Mouse (Mus musculus) stomach, postnatal 0 days (tissue): ENCODE measurements at regions not wholly inside any gene's neighbourhood (a gene's known extent, or its start where the extent isn't known, plus 50 kb on each side); places are given as distances from the start of the nearest gene placed in this dataset.

ENCODE experiments used
- ATAC-seq: fragments of 200-750 bp; cut with Nextera tagmentation; 2 replicates; pipeline ENCODE4 v1.8.0; 2017; ENCODE audit not compliant: low FRiP score, low TSS enrichment
- DNase-seq: peaks from one replicate; pipeline ENCODE4 v3.0.0-alpha.2; 2016; ENCODE audit warnings: low spot score
- H3K27ac ChIP-seq: fragments of 300-500 bp; sonication (generic); replicated peaks from 2 replicates; pipeline ENCODE4 v1.5.1; 2014; ENCODE audit warnings: mild to moderate bottlenecking, control low read depth
- H3K27me3 ChIP-seq: fragments of 300-500 bp; sonication (generic); 2 replicates; pipeline ENCODE4 v1.6.1; 2014; ENCODE audit warnings: low read length; ENCODE audit not compliant: control insufficient read depth, insufficient read depth
- H3K36me3 ChIP-seq: fragments of 300-500 bp; sonication (generic); 2 replicates; pipeline ENCODE4 v1.6.1; 2014; ENCODE audit warnings: low read length, mixed read lengths; ENCODE audit not compliant: control insufficient read depth, insufficient read depth
- H3K4me1 ChIP-seq: fragments of 300-500 bp; sonication (generic); replicated peaks from 2 replicates; pipeline ENCODE4 v1.6.1; 2014; ENCODE audit warnings: antibody characterized with exemption; ENCODE audit not compliant: control insufficient read depth, insufficient read depth
- H3K4me2 ChIP-seq: fragments of 300-500 bp; sonication (generic); replicated peaks from 2 replicates; pipeline ENCODE4 v1.6.1; 2014; ENCODE audit warnings: low read depth, mild to moderate bottlenecking, control low read depth, moderate library complexity
- H3K4me3 ChIP-seq: fragments of 300-500 bp; sonication (generic); 2 replicates; pipeline ENCODE4 v1.5.1; 2014; ENCODE audit warnings: low read depth, low read length, control low read depth
- H3K9ac ChIP-seq: fragments of 300-500 bp; sonication (generic); 2 replicates; pipeline ENCODE4 v1.6.1; 2014; ENCODE audit warnings: mild to moderate bottlenecking, low read length, control low read depth, mixed read lengths
- H3K9me3 ChIP-seq: fragments of 300-500 bp; sonication (generic); 2 replicates; pipeline ENCODE4 v1.6.1; 2016; ENCODE audit warnings: low read length; ENCODE audit not compliant: control insufficient read depth
- CTCF ChIP-seq: IDR thresholded peaks from 2 replicates; pipeline ENCODE4 v1.5.1; 2016; ENCODE audit warnings: antibody characterized with exemption, low read depth, mild to moderate bottlenecking, moderate library complexity
- EP300 ChIP-seq: optimal IDR thresholded peaks from 2 replicates; pipeline ENCODE3; 2016; ENCODE audit warnings: antibody characterized with exemption
- WGBS: fragments of 180-500 bp; shearing (Covaris S2); extraction: QIAGEN DNeasy Blood & Tissue Kit; methylation state at CpG from one replicate; pipeline ENCODE4 v1.1.7; 2014; 5-methylcytosine and 5-hydroxymethylcytosine counted together

GRCm38 (mm10) chr1:79932435-79932834, 71.5 kb upstream of the Serpine2 start:
- no peak overlapping the region for H3K27ac ChIP-seq
- H3K4me3 ChIP-seq = no peak overlapping the region
- H3K4me1 ChIP-seq = no peaks in the 10 kb centered on the region
- no peaks in the 10 kb centered on the region for H3K27me3 ChIP-seq
- no peak for ATAC-seq
- DNase-seq = no peak
- no peaks in the 10 kb centered on the region for H3K36me3 ChIP-seq
- H3K4me2 ChIP-seq = no peak overlapping the region
- H3K9ac ChIP-seq = no peak overlapping the region
- no peak for TF ChIP-seq CTCF
- TF ChIP-seq EP300 = no peak
- H3K9me3 ChIP-seq = no peaks in the 10 kb centered on the region
- 64% methylated on average over 5 of the region's 5 CpGs for WGBS

- no peak overlapping the region for H3K9ac ChIP-seq
- no peak for ATAC-seq
- 29% methylated on average over 2 of the region's 2 CpGs for WGBS
Observed at GRCm38 (mm10) chr1:79927740-79928139, 66.8 kb upstream of the Serpine2 start.

GRCm38 (mm10) chr1:79925776-79926175, 64.8 kb upstream of the Serpine2 start:
- DNase-seq = no peak
- Histone ChIP-seq H3K9ac (no peak overlapping the region), H3K9me3 (no peaks in the 10 kb centered on the region), H3K27ac (no peak overlapping the region), H3K36me3 (no peaks in the 10 kb centered on the region), H3K4me1 (no peaks in the 10 kb centered on the region), H3K27me3 (no peaks in the 10 kb centered on the region), H3K4me2 (no peak overlapping the region), H3K4me3 (no peak overlapping the region)
- ATAC-seq = no peak
- 41% methylated on average over 1 of the region's 1 CpGs for WGBS
- no peak for TF ChIP-seq CTCF
- TF ChIP-seq EP300 = no peak

More at GRCm38 (mm10) chr1:79927740-79928139, 66.8 kb upstream of the Serpine2 start:
- no peaks in the 10 kb centered on the region for H3K36me3 ChIP-seq
- H3K27me3 ChIP-seq = no peaks in the 10 kb centered on the region
- no peak for TF ChIP-seq EP300
- TF ChIP-seq CTCF = no peak
- DNase-seq = no peak
- H3K4me2 ChIP-seq = no peak overlapping the region
- H3K4me3 ChIP-seq = no peak overlapping the region
- no peak overlapping the region for H3K27ac ChIP-seq
- H3K9me3 ChIP-seq = no peaks in the 10 kb centered on the region
- no peaks in the 10 kb centered on the region for H3K4me1 ChIP-seq

- Histone ChIP-seq H3K4me3 (no peak overlapping the region), H3K9me3 (no peaks in the 10 kb centered on the region), H3K27ac (no peak overlapping the region), H3K4me1 (no peaks in the 10 kb centered on the region), H3K27me3 (no peaks in the 10 kb centered on the region), H3K36me3 (no peaks in the 10 kb centered on the region), H3K9ac (no peak overlapping the region), H3K4me2 (no peak overlapping the region)
- ATAC-seq (no peak), DNase-seq (no peak)
- WGBS = 49% methylated on average over 3 of the region's 3 CpGs
- TF ChIP-seq CTCF (no peak), EP300 (no peak)
Observed at GRCm38 (mm10) chr1:79921890-79922289, 60.9 kb upstream of the Serpine2 start.

GRCm38 (mm10) chr1:79921333-79921732, 60.4 kb upstream of the Serpine2 start:
- no peak for ATAC-seq
- no peaks in the 10 kb centered on the region for H3K36me3 ChIP-seq
- TF ChIP-seq CTCF = no peak
- TF ChIP-seq EP300 = no peak
- no peaks in the 10 kb centered on the region for H3K4me1 ChIP-seq
- no peak for DNase-seq
- WGBS = 87% methylated on average over 3 of the region's 3 CpGs
- no peak overlapping the region for H3K4me3 ChIP-seq
- H3K27ac ChIP-seq = no peak overlapping the region
- no peak overlapping the region for H3K9ac ChIP-seq
- H3K27me3 ChIP-seq = no peaks in the 10 kb centered on the region
- H3K4me2 ChIP-seq = no peak overlapping the region
- H3K9me3 ChIP-seq = no peaks in the 10 kb centered on the region

GRCm38 (mm10) chr1:79917426-79918150, 56.6 kb upstream of the Serpine2 start:
- no peak for TF ChIP-seq CTCF
- no peak for TF ChIP-seq EP300
- DNase-seq (no peak), ATAC-seq (no peak)
- Histone ChIP-seq H3K4me1 (no peaks in the 10 kb centered on the region), H3K27me3 (no peaks in the 10 kb centered on the region), H3K4me3 (no peak overlapping the region), H3K4me2 (no peak overlapping the region), H3K9ac (no peak overlapping the region), H3K27ac (no peak overlapping the region), H3K36me3 (no peaks in the 10 kb centered on the region), H3K9me3 (no peaks in the 10 kb centered on the region)
- WGBS = 52% methylated on average over 7 of the region's 7 CpGs
